Mouse (Mus musculus): Measurements from ENCODE around the gene Id2. TPM values are rescaled to one million over a fixed set of nuclear protein-coding genes. Genes with fewer than 3 reads are reported as not detected.

Id2 gene
- total and polyA plus RNA-seq, 3 experiments, result 9.3 to 26.7 (median 11.9) TPM

DNA sequence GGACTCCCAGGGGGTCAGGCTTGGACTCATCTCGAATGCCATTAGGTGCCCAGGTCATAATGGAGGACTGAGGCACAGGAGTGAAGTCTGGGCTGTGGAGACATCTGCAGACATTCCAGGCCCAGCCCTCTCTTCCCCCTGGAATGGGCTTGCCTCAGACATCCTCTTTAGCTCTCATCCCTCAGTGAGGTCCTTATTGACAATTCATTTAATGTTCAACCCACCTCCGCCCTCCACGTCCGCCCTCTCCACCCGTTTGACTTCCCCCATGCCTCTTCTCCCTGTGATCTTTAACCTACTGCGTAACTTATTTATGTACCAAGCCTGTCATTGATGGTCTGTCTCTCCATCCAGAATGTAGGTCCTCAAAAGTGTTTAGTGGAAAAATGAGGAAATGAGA lies 43.2 kb upstream of the Id2 start:
- Histone ChIP-seq H3K27ac (no peak overlapping the region), H3K4me1 (ENCODE audit: control insufficient read depth, insufficient read depth, low read length) (peaks cover 2% of the 10 kb centered on the region; the same call in 1 of the 2 replicates), H3K4me3 (no peak overlapping the region), H3K9ac (ENCODE audit: low read depth, low read length) (no peak overlapping the region), H3K36me3 (ENCODE audit: control insufficient read depth, insufficient read depth, low read length) (no peaks in the 10 kb centered on the region), H3K79me2 (replicated peaks; ENCODE audit: control insufficient read depth, insufficient read depth, low read length) (no peaks in the 10 kb centered on the region), H3K27me3 (ENCODE audit: control insufficient read depth, insufficient read depth, low read length) (no peaks in the 10 kb centered on the region)
- DNase-seq, result no peak
- 88% methylated on average over 6 of the region's 6 CpGs for WGBS
- intact Hi-C loops (cut with DNase I), result no loop called here
- TF ChIP-seq EP300 (IDR thresholded peaks at IDR 0.05; ENCODE audit: insufficient read depth, low read depth, low read length), result no peak
- TF ChIP-seq CTCF (IDR thresholded peaks at IDR 0.05), result no peak
- no peak for TF ChIP-seq POLR2A (IDR thresholded peaks at IDR 0.05; ENCODE audit: insufficient read depth, low read depth, low read length)

DNA sequence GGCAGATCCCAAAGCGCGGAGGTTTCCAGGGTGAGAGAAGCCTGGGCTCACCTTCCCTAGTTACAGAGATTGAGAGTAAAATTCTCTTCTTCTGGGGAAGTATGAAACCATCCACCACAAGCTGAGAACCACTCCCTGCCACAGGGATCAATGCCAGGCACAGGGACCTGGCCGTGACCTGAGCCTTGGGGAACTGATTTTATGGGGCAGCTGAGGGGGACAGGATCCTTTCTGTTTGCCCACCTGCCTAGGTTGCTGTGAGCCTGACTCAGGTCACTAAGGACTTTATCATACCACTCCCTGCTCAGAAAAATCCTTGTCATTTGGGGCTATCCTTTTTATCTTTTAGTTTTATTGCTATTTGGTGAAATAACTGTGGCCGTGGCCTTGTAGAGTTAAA lies 41.7 kb upstream of the Id2 start:
- H3K79me2 ChIP-seq (replicated peaks; ENCODE audit: control insufficient read depth, insufficient read depth, low read length), result no peaks in the 10 kb centered on the region
- H3K27ac ChIP-seq, result no peak overlapping the region
- H3K9ac ChIP-seq (ENCODE audit: low read depth, low read length), result no peak overlapping the region
- no peaks in the 10 kb centered on the region for H3K27me3 ChIP-seq (ENCODE audit: control insufficient read depth, insufficient read depth, low read length)
- 96% methylated on average over 4 of the region's 4 CpGs for WGBS
- no peak for DNase-seq
- no peak overlapping the region for H3K4me3 ChIP-seq
- intact Hi-C loops (cut with DNase I), result no loop called here
- H3K36me3 ChIP-seq (ENCODE audit: control insufficient read depth, insufficient read depth, low read length), result no peaks in the 10 kb centered on the region
- peaks cover 2% of the 10 kb centered on the region; the same call in 1 of the 2 replicates for H3K4me1 ChIP-seq (ENCODE audit: control insufficient read depth, insufficient read depth, low read length)
- TF ChIP-seq CTCF (IDR thresholded peaks at IDR 0.05) (no peak), POLR2A (IDR thresholded peaks at IDR 0.05; ENCODE audit: insufficient read depth, low read depth, low read length) (no peak), EP300 (IDR thresholded peaks at IDR 0.05; ENCODE audit: insufficient read depth, low read depth, low read length) (no peak)

DNA sequence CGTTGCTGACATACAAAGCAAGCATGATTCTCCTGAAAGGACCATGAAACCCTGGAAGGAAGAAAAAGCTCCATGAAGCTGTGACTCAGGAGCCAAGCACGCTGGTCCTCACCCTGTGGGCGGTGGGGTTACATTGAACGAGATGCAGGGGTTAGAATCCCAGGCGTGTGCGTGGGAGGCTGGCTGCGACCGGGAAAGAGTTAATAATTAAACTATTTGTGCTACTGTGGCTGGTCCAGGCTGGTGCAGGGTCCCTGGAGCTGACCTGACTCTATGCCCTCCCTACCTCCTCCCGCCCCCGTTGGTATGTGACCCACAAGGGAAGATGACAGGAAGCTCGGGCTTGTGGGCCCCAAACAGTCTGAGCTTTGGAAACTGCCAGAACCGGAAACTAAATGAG lies 35.1 kb upstream of the Id2 start:
- WGBS, result 64% methylated on average over 12 of the region's 12 CpGs
- H3K27me3 ChIP-seq (ENCODE audit: control insufficient read depth, insufficient read depth, low read length), result no peaks in the 10 kb centered on the region
- no peak overlapping the region for H3K4me3 ChIP-seq
- no peak for TF ChIP-seq POLR2A (IDR thresholded peaks at IDR 0.05; ENCODE audit: insufficient read depth, low read depth, low read length)
- TF ChIP-seq EP300 (IDR thresholded peaks at IDR 0.05; ENCODE audit: insufficient read depth, low read depth, low read length), result no peak
- no peak for TF ChIP-seq CTCF (IDR thresholded peaks at IDR 0.05)
- no peaks in the 10 kb centered on the region for H3K36me3 ChIP-seq (ENCODE audit: control insufficient read depth, insufficient read depth, low read length)
- H3K27ac ChIP-seq, result no peak overlapping the region
- no peaks in the 10 kb centered on the region for H3K4me1 ChIP-seq (ENCODE audit: control insufficient read depth, insufficient read depth, low read length)
- no peaks in the 10 kb centered on the region for H3K79me2 ChIP-seq (replicated peaks; ENCODE audit: control insufficient read depth, insufficient read depth, low read length)
- DNase-seq, result no peak
- intact Hi-C loops (cut with DNase I), result no loop called here
- H3K9ac ChIP-seq (ENCODE audit: low read depth, low read length), result no peak overlapping the region

DNA sequence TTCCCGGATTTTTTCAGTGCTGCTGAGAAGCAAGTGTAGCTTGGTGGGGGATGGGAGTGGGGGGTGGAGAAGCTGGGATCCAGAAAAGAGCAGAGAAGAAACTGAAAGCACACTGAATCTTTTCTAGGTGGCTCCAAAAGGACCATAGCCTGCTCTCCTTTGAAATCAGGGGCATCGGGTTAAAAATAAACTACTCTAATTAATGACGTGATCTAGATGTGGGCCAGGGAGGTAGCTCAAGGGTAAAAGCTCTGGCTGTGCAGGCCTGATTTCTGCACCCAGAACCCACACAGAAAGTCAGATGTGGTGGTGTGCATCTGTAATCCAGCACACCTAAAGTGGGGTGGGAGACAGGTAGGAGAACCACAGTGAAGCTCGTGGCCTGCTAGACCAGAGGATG lies 30.7 kb upstream of the Id2 start:
- no peak for DNase-seq
- Histone ChIP-seq H3K4me3 (no peak overlapping the region), H3K36me3 (ENCODE audit: control insufficient read depth, insufficient read depth, low read length) (no peaks in the 10 kb centered on the region), H3K79me2 (replicated peaks; ENCODE audit: control insufficient read depth, insufficient read depth, low read length) (no peaks in the 10 kb centered on the region), H3K27me3 (ENCODE audit: control insufficient read depth, insufficient read depth, low read length) (no peaks in the 10 kb centered on the region), H3K27ac (no peak overlapping the region), H3K4me1 (ENCODE audit: control insufficient read depth, insufficient read depth, low read length) (no peaks in the 10 kb centered on the region), H3K9ac (ENCODE audit: low read depth, low read length) (no peak overlapping the region)
- intact Hi-C loops (cut with DNase I), result no loop called here
- TF ChIP-seq POLR2A (IDR thresholded peaks at IDR 0.05; ENCODE audit: insufficient read depth, low read depth, low read length) (no peak), EP300 (IDR thresholded peaks at IDR 0.05; ENCODE audit: insufficient read depth, low read depth, low read length) (no peak), CTCF (IDR thresholded peaks at IDR 0.05) (no peak)
- WGBS, result 56% methylated on average over 4 of the region's 4 CpGs

DNA sequence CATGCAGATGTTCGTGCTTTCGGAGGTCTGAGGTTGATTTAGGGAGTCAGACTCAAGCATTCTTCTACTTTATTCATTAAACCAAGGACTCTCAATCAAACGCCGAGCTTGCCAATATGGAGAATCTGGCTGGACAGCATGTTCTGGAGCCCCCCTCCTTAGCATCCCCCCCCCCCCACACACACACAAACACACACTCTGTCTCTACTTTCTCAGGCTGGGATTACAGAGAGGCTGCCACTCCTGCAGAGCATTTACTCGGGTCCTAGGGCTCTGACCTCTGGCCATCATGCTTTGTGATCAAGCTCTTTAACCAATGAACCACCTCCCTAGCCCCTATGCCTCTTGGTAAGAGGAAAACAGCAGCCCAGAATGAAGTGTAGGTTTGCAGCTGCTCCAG lies 29.3 kb upstream of the Id2 start:
- DNase-seq, result no peak
- TF ChIP-seq POLR2A (IDR thresholded peaks at IDR 0.05; ENCODE audit: insufficient read depth, low read depth, low read length), result no peak
- no peak for TF ChIP-seq EP300 (IDR thresholded peaks at IDR 0.05; ENCODE audit: insufficient read depth, low read depth, low read length)
- TF ChIP-seq CTCF (IDR thresholded peaks at IDR 0.05), result no peak
- Histone ChIP-seq H3K27ac (no peak overlapping the region), H3K9ac (ENCODE audit: low read depth, low read length) (no peak overlapping the region), H3K79me2 (replicated peaks; ENCODE audit: control insufficient read depth, insufficient read depth, low read length) (no peaks in the 10 kb centered on the region), H3K36me3 (ENCODE audit: control insufficient read depth, insufficient read depth, low read length) (no peaks in the 10 kb centered on the region), H3K4me3 (no peak overlapping the region), H3K27me3 (ENCODE audit: control insufficient read depth, insufficient read depth, low read length) (no peaks in the 10 kb centered on the region), H3K4me1 (ENCODE audit: control insufficient read depth, insufficient read depth, low read length) (no peaks in the 10 kb centered on the region)
- intact Hi-C loops (cut with DNase I), result no loop called here
- 90% methylated on average over 5 of the region's 5 CpGs for WGBS

DNA sequence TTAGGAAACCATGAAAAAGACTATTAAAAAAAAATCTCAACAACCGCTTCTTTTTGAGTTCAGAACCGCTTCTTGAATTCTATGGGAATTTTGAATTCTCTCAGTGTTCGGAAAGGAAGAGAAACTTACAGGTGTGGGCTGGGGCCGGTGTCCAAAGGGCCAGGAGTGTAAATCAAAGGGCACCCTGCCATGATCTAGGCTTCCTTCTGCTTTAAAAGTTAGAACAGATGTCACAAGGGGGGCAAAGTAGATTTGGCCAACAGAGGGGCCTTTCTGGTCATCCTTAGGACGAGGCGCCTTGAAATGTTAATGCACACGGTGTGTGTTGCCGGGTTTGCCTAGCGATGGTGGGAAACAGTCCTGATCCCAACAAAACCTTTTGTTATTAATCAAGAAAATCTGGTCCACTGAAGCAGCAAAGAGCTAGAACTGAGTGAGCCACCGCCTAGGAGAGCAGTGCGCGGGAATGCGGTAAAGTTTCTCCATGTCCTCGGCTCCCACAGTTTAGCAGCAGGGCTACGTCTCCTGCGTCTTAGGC lies 28.4 kb upstream of the Id2 start:
- intact Hi-C loops (cut with DNase I), result no loop called here
- H3K27me3 ChIP-seq (ENCODE audit: control insufficient read depth, insufficient read depth, low read length), result no peaks in the 10 kb centered on the region
- no peak overlapping the region for H3K9ac ChIP-seq (ENCODE audit: low read depth, low read length)
- no peaks in the 10 kb centered on the region for H3K4me1 ChIP-seq (ENCODE audit: control insufficient read depth, insufficient read depth, low read length)
- no peak for TF ChIP-seq CTCF (IDR thresholded peaks at IDR 0.05)
- no peak for TF ChIP-seq EP300 (IDR thresholded peaks at IDR 0.05; ENCODE audit: insufficient read depth, low read depth, low read length)
- TF ChIP-seq POLR2A (IDR thresholded peaks at IDR 0.05; ENCODE audit: insufficient read depth, low read depth, low read length), result no peak
- no peak overlapping the region for H3K4me3 ChIP-seq
- 91% methylated on average over 16 of the region's 16 CpGs for WGBS
- H3K79me2 ChIP-seq (replicated peaks; ENCODE audit: control insufficient read depth, insufficient read depth, low read length), result no peaks in the 10 kb centered on the region
- DNase-seq, result no peak
- no peaks in the 10 kb centered on the region for H3K36me3 ChIP-seq (ENCODE audit: control insufficient read depth, insufficient read depth, low read length)
- H3K27ac ChIP-seq, result no peak overlapping the region

Measured in heart, adult 2 months (tissue).